Mouse (Mus musculus) limb, embryonic 13.5 days (tissue): ENCODE data around the gene Myh10. TPM values are rescaled to one million over a fixed set of nuclear protein-coding genes. Genes with fewer than 3 reads are reported as not detected.

Experiments used
- ATAC-seq: fragments of 200-750 bp; cut with Nextera tagmentation; 2 replicates; pipeline ENCODE4 v1.8.0; 2017; ENCODE audit warnings: low read depth, moderate number of reproducible peaks, moderate TSS enrichment; ENCODE audit not compliant: low FRiP score
- H3K27ac ChIP-seq: fragments of 300-500 bp; sonication (generic); 2 replicates; pipeline ENCODE4 v1.5.1; 2015; ENCODE audit warnings: inconsistent platforms, mild to moderate bottlenecking, moderate library complexity
- H3K27me3 ChIP-seq: fragments of 300-500 bp; sonication (generic); 2 replicates; pipeline ENCODE4 v1.6.1; 2015; ENCODE audit warnings: mild to moderate bottlenecking, inconsistent platforms
- H3K36me3 ChIP-seq: fragments of 300-500 bp; sonication (generic); 2 replicates; pipeline ENCODE4 v1.6.1; 2015; ENCODE audit warnings: inconsistent platforms, mild to moderate bottlenecking, moderate library complexity
- H3K4me1 ChIP-seq: fragments of 300-500 bp; sonication (generic); 2 replicates; pipeline ENCODE4 v1.6.1; 2015; ENCODE audit warnings: inconsistent platforms
- H3K4me2 ChIP-seq: fragments of 300-500 bp; sonication (generic); replicated peaks from 2 replicates; pipeline ENCODE4 v1.6.1; 2015; ENCODE audit warnings: inconsistent platforms, mild to moderate bottlenecking, moderate library complexity
- H3K4me3 ChIP-seq: fragments of 300-500 bp; sonication (generic); 2 replicates; pipeline ENCODE4 v1.5.1; 2015; ENCODE audit warnings: moderate library complexity, mild to moderate bottlenecking, inconsistent platforms
- H3K9ac ChIP-seq: fragments of 300-500 bp; sonication (generic); 2 replicates; pipeline ENCODE4 v1.6.1; 2015; ENCODE audit warnings: mild to moderate bottlenecking, inconsistent platforms
- H3K9me3 ChIP-seq: fragments of 300-500 bp; sonication (generic); 2 replicates; pipeline ENCODE4 v1.6.1; 2016; ENCODE audit warnings: inconsistent platforms
- WGBS: fragments of 180-500 bp; shearing (Covaris S2); methylation state at CpG from one replicate; pipeline ENCODE4 v1.1.7; 2015; 5-methylcytosine and 5-hydroxymethylcytosine counted together
- polyA plus RNA-seq: library from polyadenylated mRNA; unstranded; fragments of >200 nt; fragmentation: Nextera tagmentation; extraction: Ambion mirVana; gene quantifications from 2 replicates; pipeline ENCODE4 v1.2.1, GENCODE M21; 2015

Myh10 gene
- polyA plus RNA-seq, 1 experiment from 2014 or later, result 159 TPM

GRCm38 (mm10) chr11:68756456-68757348, 65.3 kb downstream of the Myh10 start:
- ATAC-seq, result no peak
- no peaks in the 10 kb centered on the region for H3K27me3 ChIP-seq
- H3K9me3 ChIP-seq, result no peaks in the 10 kb centered on the region
- H3K36me3 ChIP-seq, result peaks cover 40% of the 10 kb centered on the region
- H3K4me3 ChIP-seq, result no peak overlapping the region
- H3K27ac ChIP-seq, result no peak overlapping the region
- H3K4me2 ChIP-seq, result no peak overlapping the region
- H3K4me1 ChIP-seq, result peaks cover 50% of the 10 kb centered on the region
- 55% methylated on average over 11 of the region's 11 CpGs for WGBS
- no peak overlapping the region for H3K9ac ChIP-seq

DNA sequence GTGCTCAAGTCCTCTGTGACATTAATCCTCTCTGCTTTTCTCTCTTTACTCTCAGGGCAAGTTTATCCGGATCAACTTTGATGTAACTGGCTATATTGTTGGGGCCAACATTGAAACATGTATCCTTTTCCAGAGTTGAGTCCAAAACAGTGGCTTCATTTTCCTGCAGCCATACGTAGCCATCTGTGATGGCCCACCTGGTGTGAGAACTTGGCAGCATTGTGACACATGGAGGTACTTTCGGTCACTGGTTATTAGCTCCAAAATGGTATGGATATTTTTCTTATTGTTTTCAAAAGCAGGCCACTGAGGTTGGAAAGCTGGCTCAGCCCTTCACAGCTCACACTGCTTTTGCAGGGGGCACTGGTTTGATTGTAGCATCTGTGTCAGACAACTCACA, 68.3 kb downstream of the Myh10 start:
- WGBS, result 81% methylated on average over 3 of the region's 3 CpGs
- no peak overlapping the region for H3K27ac ChIP-seq
- peaks cover 25% of the 10 kb centered on the region for H3K4me1 ChIP-seq
- no peak overlapping the region for H3K9ac ChIP-seq
- H3K27me3 ChIP-seq, result no peaks in the 10 kb centered on the region
- no peak overlapping the region for H3K4me2 ChIP-seq
- H3K9me3 ChIP-seq, result no peaks in the 10 kb centered on the region
- H3K4me3 ChIP-seq, result no peak overlapping the region
- peaks cover 59% of the 10 kb centered on the region for H3K36me3 ChIP-seq
- ATAC-seq, result no peak

- H3K36me3 ChIP-seq, result peaks cover 74% of the 10 kb centered on the region
- H3K4me2 ChIP-seq, result no peak overlapping the region
- peaks cover 16% of the 10 kb centered on the region for H3K4me1 ChIP-seq
- WGBS, result 87% methylated on average over 4 of the region's 4 CpGs
- no peak overlapping the region for H3K4me3 ChIP-seq
- H3K27ac ChIP-seq, result no peak overlapping the region
- H3K9ac ChIP-seq, result no peak overlapping the region
- ATAC-seq, result no peak
- H3K27me3 ChIP-seq, result no peaks in the 10 kb centered on the region
- H3K9me3 ChIP-seq, result no peaks in the 10 kb centered on the region
These were observed 69.8 kb downstream of the Myh10 start for GRCm38 (mm10) chr11:68761155-68761554.

DNA sequence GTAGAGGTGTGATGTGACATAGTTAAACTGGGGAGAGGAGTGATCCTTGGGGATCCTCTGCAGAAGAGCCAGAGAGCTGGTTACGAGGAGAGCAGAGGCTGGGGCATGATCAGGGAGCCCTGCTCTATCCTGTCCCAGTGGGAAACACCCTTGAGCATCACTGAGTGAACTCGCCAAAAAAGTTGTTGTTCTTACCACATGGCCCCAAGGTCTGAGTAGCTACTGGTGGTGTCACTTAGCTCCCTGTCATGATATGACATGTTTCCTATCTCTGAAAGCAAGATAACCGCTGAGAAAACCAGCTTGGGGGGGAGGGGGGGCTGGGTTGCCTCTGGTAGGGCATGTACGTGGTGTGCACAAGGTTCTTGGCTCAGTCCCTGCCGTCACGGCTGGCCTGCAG, 70.3 kb downstream of the Myh10 start:
- no peak overlapping the region for H3K4me3 ChIP-seq
- 82% methylated on average over 6 of the region's 6 CpGs for WGBS
- H3K4me1 ChIP-seq, result peaks cover 11% of the 10 kb centered on the region
- no peak for ATAC-seq
- no peaks in the 10 kb centered on the region for H3K27me3 ChIP-seq
- peaks cover 76% of the 10 kb centered on the region for H3K36me3 ChIP-seq
- H3K4me2 ChIP-seq, result no peak overlapping the region
- H3K27ac ChIP-seq, result no peak overlapping the region
- no peaks in the 10 kb centered on the region for H3K9me3 ChIP-seq
- H3K9ac ChIP-seq, result no peak overlapping the region

GRCm38 (mm10) chr11:68764622-68765021, 73.3 kb downstream of the Myh10 start:
- no peaks in the 10 kb centered on the region for H3K9me3 ChIP-seq
- H3K36me3 ChIP-seq, result peaks cover 97% of the 10 kb centered on the region
- no peak overlapping the region for H3K27ac ChIP-seq
- H3K4me2 ChIP-seq, result no peak overlapping the region
- no peak for ATAC-seq
- no peaks in the 10 kb centered on the region for H3K27me3 ChIP-seq
- no peak overlapping the region for H3K4me3 ChIP-seq
- WGBS, result 77% methylated on average over 3 of the region's 3 CpGs
- H3K4me1 ChIP-seq, result no peaks in the 10 kb centered on the region
- no peak overlapping the region for H3K9ac ChIP-seq

GRCm38 (mm10) chr11:68767762-68768542, 76.6 kb downstream of the Myh10 start:
- 93% methylated on average over 10 of the region's 10 CpGs for WGBS
- no peak overlapping the region for H3K4me2 ChIP-seq
- peaks cover 99% of the 10 kb centered on the region for H3K36me3 ChIP-seq
- ATAC-seq, result no peak
- no peaks in the 10 kb centered on the region for H3K9me3 ChIP-seq
- H3K27me3 ChIP-seq, result no peaks in the 10 kb centered on the region
- H3K9ac ChIP-seq, result no peak overlapping the region
- no peak overlapping the region for H3K27ac ChIP-seq
- no peaks in the 10 kb centered on the region for H3K4me1 ChIP-seq
- no peak overlapping the region for H3K4me3 ChIP-seq

GRCm38 (mm10) chr11:68769770-68770510, 78.6 kb downstream of the Myh10 start:
- no peak overlapping the region for H3K9ac ChIP-seq
- H3K4me1 ChIP-seq, result no peaks in the 10 kb centered on the region
- H3K36me3 ChIP-seq, result peaks cover 99% of the 10 kb centered on the region
- no peaks in the 10 kb centered on the region for H3K9me3 ChIP-seq
- no peak overlapping the region for H3K4me2 ChIP-seq
- no peak overlapping the region for H3K27ac ChIP-seq
- ATAC-seq, result no peak
- WGBS, result 94% methylated on average over 9 of the region's 9 CpGs
- no peaks in the 10 kb centered on the region for H3K27me3 ChIP-seq
- no peak overlapping the region for H3K4me3 ChIP-seq

- 75% methylated on average over 7 of the region's 7 CpGs for WGBS
- Histone ChIP-seq H3K27me3 (no peaks in the 10 kb centered on the region), H3K9ac (no peak overlapping the region), H3K4me3 (no peak overlapping the region), H3K4me1 (no peaks in the 10 kb centered on the region), H3K9me3 (no peaks in the 10 kb centered on the region), H3K4me2 (no peak overlapping the region), H3K27ac (no peak overlapping the region), H3K36me3 (peaks cover 96% of the 10 kb centered on the region)
- ATAC-seq, result no peak
These were observed 84.8 kb downstream of the Myh10 start for GRCm38 (mm10) chr11:68776147-68776655.

DNA sequence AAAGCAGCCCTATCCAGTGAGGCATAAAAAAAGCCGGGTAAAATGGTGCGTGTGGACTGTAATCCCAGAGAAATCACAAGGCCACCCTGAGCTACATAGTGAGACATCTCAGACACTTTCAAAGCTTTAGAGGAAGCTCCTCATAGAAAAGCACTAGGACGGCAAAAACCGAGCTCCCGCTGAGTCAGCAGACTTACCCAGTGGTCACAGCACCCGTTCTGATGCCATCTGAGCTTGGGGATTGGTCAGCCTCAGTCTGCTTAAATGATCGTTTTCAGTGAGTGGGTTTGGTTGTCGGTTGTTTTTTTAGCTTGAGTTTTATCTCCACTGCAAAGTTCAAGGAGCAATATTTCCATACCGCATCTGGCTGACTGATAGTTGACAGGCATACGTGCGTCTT, 86.6 kb downstream of the Myh10 start:
- ATAC-seq, result no peak
- WGBS, result 85% methylated on average over 11 of the region's 11 CpGs
- H3K4me2 ChIP-seq, result no peak overlapping the region
- no peak overlapping the region for H3K27ac ChIP-seq
- no peaks in the 10 kb centered on the region for H3K9me3 ChIP-seq
- H3K36me3 ChIP-seq, result peaks cover 96% of the 10 kb centered on the region
- no peaks in the 10 kb centered on the region for H3K4me1 ChIP-seq
- no peak overlapping the region for H3K9ac ChIP-seq
- no peak overlapping the region for H3K4me3 ChIP-seq
- no peaks in the 10 kb centered on the region for H3K27me3 ChIP-seq

DNA sequence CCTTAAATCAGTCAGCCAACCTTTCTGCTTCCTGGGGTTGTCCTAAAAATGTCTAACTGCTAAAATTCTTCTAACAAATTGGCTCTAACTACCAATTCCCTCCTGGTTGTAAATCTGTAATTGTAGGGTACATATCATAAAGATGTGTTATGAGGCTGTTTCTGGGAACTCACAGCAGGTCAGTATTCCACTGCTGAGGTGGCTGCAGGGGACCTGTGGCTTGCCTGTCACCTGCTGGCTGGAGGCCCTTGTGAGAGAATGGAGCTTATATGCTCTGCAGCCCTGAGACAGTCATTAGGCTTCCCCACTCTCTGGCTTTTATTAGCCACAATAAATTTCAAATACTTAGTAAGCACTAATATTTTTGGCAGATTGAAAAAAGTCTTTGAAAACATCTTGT, 87.5 kb downstream of the Myh10 start:
- Histone ChIP-seq H3K4me2 (no peak overlapping the region), H3K27me3 (no peaks in the 10 kb centered on the region), H3K36me3 (peaks cover 96% of the 10 kb centered on the region), H3K27ac (no peak overlapping the region), H3K4me1 (no peaks in the 10 kb centered on the region), H3K4me3 (no peak overlapping the region), H3K9ac (no peak overlapping the region), H3K9me3 (no peaks in the 10 kb centered on the region)
- no peak for ATAC-seq

GRCm38 (mm10) chr11:68779735-68780465, 88.5 kb downstream of the Myh10 start:
- Histone ChIP-seq H3K4me2 (no peak overlapping the region), H3K4me3 (no peak overlapping the region), H3K9me3 (no peaks in the 10 kb centered on the region), H3K27ac (no peak overlapping the region), H3K36me3 (peaks cover 96% of the 10 kb centered on the region), H3K27me3 (no peaks in the 10 kb centered on the region), H3K4me1 (no peaks in the 10 kb centered on the region), H3K9ac (no peak overlapping the region)
- 92% methylated on average over 10 of the region's 10 CpGs for WGBS
- no peak for ATAC-seq
